Mouse (Mus musculus): ENCODE results near the gene Csdc2.
A peak's percentile ranks its signal among the peaks of the same experiment; 100 is the strongest.

Csdc2 gene

GRCm38 (mm10) chr15:81925760-81926445 lies 10.7 kb upstream of the Csdc2 start, which contains the start of gene Polr3h:
Gene Polr3h, minus strand, starts transcription at chr15:81926240.
- DNase-seq = peak; percentile 100

GRCm38 (mm10) chr15:81926446-81926822 lies 10.1 kb upstream of the Csdc2 start:
- no peak for DNase-seq

- DNase-seq = no peak
Measured at GRCm38 (mm10) chr15:81927741-81928140, 8.8 kb upstream of the Csdc2 start.

- DNase-seq = peak; percentile 94
Measured at GRCm38 (mm10) chr15:81928277-81928676, 8.3 kb upstream of the Csdc2 start.

- peak; percentile 93 for DNase-seq
Measured at GRCm38 (mm10) chr15:81932951-81933470, 3.5 kb upstream of the Csdc2 start.

GRCm38 (mm10) chr15:81933986-81934385 lies 2.6 kb upstream of the Csdc2 start:
- DNase-seq = peak; percentile 84

GRCm38 (mm10) chr15:81935869-81936637 lies 506 bp upstream of the Csdc2 start:
- DNase-seq = no peak

- peak; percentile 98 for DNase-seq
Measured at GRCm38 (mm10) chr15:81937098-81937972, 776 bp downstream of the Csdc2 start.

- peak; percentile 93 for DNase-seq
Measured at GRCm38 (mm10) chr15:81938246-81938645, 1.7 kb downstream of the Csdc2 start.

- peak; percentile 89 for DNase-seq
Measured at GRCm38 (mm10) chr15:81939157-81939715, 2.7 kb downstream of the Csdc2 start.

GRCm38 (mm10) chr15:81939774-81940173 lies 3.2 kb downstream of the Csdc2 start:
- DNase-seq = peak; percentile 91

- DNase-seq = peak; percentile 85
Measured at GRCm38 (mm10) chr15:81940219-81940618, 3.7 kb downstream of the Csdc2 start.

GRCm38 (mm10) chr15:81941010-81941409 lies 4.5 kb downstream of the Csdc2 start:
- no peak for DNase-seq

- no peak for DNase-seq
Measured at GRCm38 (mm10) chr15:81943176-81943749, 6.7 kb downstream of the Csdc2 start.

GRCm38 (mm10) chr15:81949076-81949475 lies 12.5 kb downstream of the Csdc2 start:
- DNase-seq = peak; percentile 85

- no peak for DNase-seq
Measured at GRCm38 (mm10) chr15:81949476-81950131, 13.0 kb downstream of the Csdc2 start.

- peak; percentile 77 for DNase-seq
Measured at GRCm38 (mm10) chr15:81950716-81951115, 14.2 kb downstream of the Csdc2 start.

- DNase-seq = peak; percentile 82
Measured at GRCm38 (mm10) chr15:81951159-81951558, 14.6 kb downstream of the Csdc2 start.

- DNase-seq = peak; percentile 88
Measured at GRCm38 (mm10) chr15:81952310-81952709, 15.8 kb downstream of the Csdc2 start.

- DNase-seq = peak; percentile 87
Measured at GRCm38 (mm10) chr15:81954151-81954583, 17.6 kb downstream of the Csdc2 start.

GRCm38 (mm10) chr15:81954716-81955115 lies 18.2 kb downstream of the Csdc2 start:
- DNase-seq = no peak

GRCm38 (mm10) chr15:81955414-81955813 lies 18.9 kb downstream of the Csdc2 start:
- DNase-seq = no peak
